Mouse (Mus musculus): ENCODE measurements around the gene Erv3. TPM values are rescaled to one million over a fixed set of nuclear protein-coding genes. Genes with fewer than 3 reads are reported as not detected.
"Not testable (repeated sequence)": the region's sequence is repeated elsewhere in the genome, so short reads cannot be mapped to it uniquely, and the experiment has no call there.

The Erv3 gene
- polyA plus RNA-seq, 1 experiment from 2014 or later, result not detected

GRCm38 (mm10) chr2:131840611-131841320 lies 18.8 kb downstream of the Erv3 start:
- Histone ChIP-seq H3K27ac (replicated peaks) (0 out of 2 replicates have a peak overlapping the region, but pooled peaks have one; percentile 16), H3K4me2 (peak overlapping the region; percentile 10; the same call in 1 of the 2 replicates), H3K9ac (no peak overlapping the region), H3K9me3 (peaks cover under 1% of the 10 kb centered on the region; the same call in 1 of the 2 replicates), H3K4me3 (no peak overlapping the region), H3K27me3 (replicated peaks) (no peaks in the 10 kb centered on the region), H3K4me1 (peaks cover 22% of the 10 kb centered on the region), H3K36me3 (no peaks in the 10 kb centered on the region)
- ATAC-seq (ENCODE audit: extremely low read depth, insufficient number of reproducible peaks, low FRiP score, low TSS enrichment), result no peak
- WGBS, result 36% methylated on average over 9 of the region's 9 CpGs

GRCm38 (mm10) chr2:131834296-131834695 lies 25.3 kb downstream of the Erv3 start:
- 0 out of 2 replicates have a peak, but pooled peaks cover 2% of the 10 kb centered on the region for H3K36me3 ChIP-seq
- no peak overlapping the region for H3K9ac ChIP-seq
- no peak for ATAC-seq (ENCODE audit: extremely low read depth, insufficient number of reproducible peaks, low FRiP score, low TSS enrichment)
- H3K4me3 ChIP-seq, result no peak overlapping the region
- 94% methylated on average over 1 of the region's 1 CpGs for WGBS
- no peaks in the 10 kb centered on the region for H3K27me3 ChIP-seq (replicated peaks)
- H3K9me3 ChIP-seq, result peaks cover 21% of the 10 kb centered on the region
- no peak overlapping the region for H3K27ac ChIP-seq (replicated peaks)
- H3K4me1 ChIP-seq, result no peaks in the 10 kb centered on the region
- no peak overlapping the region for H3K4me2 ChIP-seq

GRCm38 (mm10) chr2:131831861-131832260 lies 27.7 kb downstream of the Erv3 start:
- H3K4me3 ChIP-seq, result no peak overlapping the region
- WGBS, result 22% methylated on average over 2 of the region's 2 CpGs
- H3K27ac ChIP-seq (replicated peaks), result no peak overlapping the region
- H3K9me3 ChIP-seq, result peaks cover 21% of the 10 kb centered on the region
- H3K9ac ChIP-seq, result no peak overlapping the region
- no peak overlapping the region for H3K4me2 ChIP-seq
- no peaks in the 10 kb centered on the region for H3K27me3 ChIP-seq (replicated peaks)
- ATAC-seq (ENCODE audit: extremely low read depth, insufficient number of reproducible peaks, low FRiP score, low TSS enrichment), result no peak
- peaks cover 7% of the 10 kb centered on the region; the same call in 1 of the 2 replicates for H3K4me1 ChIP-seq
- H3K36me3 ChIP-seq, result 0 out of 2 replicates have a peak, but pooled peaks cover 2% of the 10 kb centered on the region

- H3K4me1 ChIP-seq, result peaks cover 16% of the 10 kb centered on the region
- not testable (repeated sequence) for ATAC-seq (ENCODE audit: extremely low read depth, insufficient number of reproducible peaks, low FRiP score, low TSS enrichment); H3K27me3 ChIP-seq (replicated peaks); H3K4me2 ChIP-seq; H3K9ac ChIP-seq; H3K36me3 ChIP-seq; H3K4me3 ChIP-seq; H3K27ac ChIP-seq (replicated peaks)
- H3K9me3 ChIP-seq, result peaks cover 21% of the 10 kb centered on the region
- 71% methylated on average over 4 of the region's 4 CpGs for whole genome bisulfite sequencing
Observed at GRCm38 (mm10) chr2:131830945-131831344, 28.6 kb downstream of the Erv3 start.

- H3K36me3 ChIP-seq, result 0 out of 2 replicates have a peak, but pooled peaks cover 1% of the 10 kb centered on the region
- H3K4me3 ChIP-seq, result peak overlapping the region; percentile 17
- H3K27ac ChIP-seq (replicated peaks), result no peak overlapping the region
- WGBS, result 42% methylated on average over 18 of the region's 18 CpGs
- peak overlapping the region; percentile 52 for H3K4me2 ChIP-seq
- peaks cover 5% of the 10 kb centered on the region; the same call in 1 of the 2 replicates for H3K9me3 ChIP-seq
- H3K27me3 ChIP-seq (replicated peaks), result no peaks in the 10 kb centered on the region
- H3K9ac ChIP-seq, result peak overlapping the region; percentile 28; the same call in 1 of the 2 replicates
- H3K4me1 ChIP-seq, result peaks cover 25% of the 10 kb centered on the region
- no peak for ATAC-seq (ENCODE audit: extremely low read depth, insufficient number of reproducible peaks, low FRiP score, low TSS enrichment)
Observed at GRCm38 (mm10) chr2:131827999-131828975, 31.3 kb downstream of the Erv3 start.

GRCm38 (mm10) chr2:131827026-131827687 lies 32.4 kb downstream of the Erv3 start:
- Histone ChIP-seq H3K4me2 (no peak overlapping the region), H3K27me3 (replicated peaks) (0 out of 2 replicates have a peak, but pooled peaks cover 3% of the 10 kb centered on the region), H3K4me1 (peaks cover 25% of the 10 kb centered on the region), H3K9ac (no peak overlapping the region), H3K9me3 (no peaks in the 10 kb centered on the region), H3K4me3 (no peak overlapping the region), H3K27ac (replicated peaks) (no peak overlapping the region), H3K36me3 (no peaks in the 10 kb centered on the region)
- no peak for ATAC-seq (ENCODE audit: extremely low read depth, insufficient number of reproducible peaks, low FRiP score, low TSS enrichment)
- WGBS, result 71% methylated on average over 4 of the region's 4 CpGs

- Histone ChIP-seq H3K36me3 (no peaks in the 10 kb centered on the region), H3K27me3 (replicated peaks) (0 out of 2 replicates have a peak, but pooled peaks cover 3% of the 10 kb centered on the region), H3K9ac (no peak overlapping the region), H3K4me3 (no peak overlapping the region), H3K4me2 (no peak overlapping the region), H3K4me1 (peaks cover 29% of the 10 kb centered on the region), H3K27ac (replicated peaks) (no peak overlapping the region), H3K9me3 (no peaks in the 10 kb centered on the region)
- no peak for ATAC-seq (ENCODE audit: extremely low read depth, insufficient number of reproducible peaks, low FRiP score, low TSS enrichment)
- WGBS, result 10% methylated on average over 2 of the region's 2 CpGs
Observed at GRCm38 (mm10) chr2:131825498-131825897, 34.0 kb downstream of the Erv3 start.

GRCm38 (mm10) chr2:131823931-131824330 lies 35.6 kb downstream of the Erv3 start:
- Histone ChIP-seq H3K4me3 (no peak overlapping the region), H3K27me3 (replicated peaks) (0 out of 2 replicates have a peak, but pooled peaks cover 3% of the 10 kb centered on the region), H3K9me3 (no peaks in the 10 kb centered on the region), H3K4me1 (peaks cover 32% of the 10 kb centered on the region), H3K27ac (replicated peaks) (no peak overlapping the region), H3K36me3 (no peaks in the 10 kb centered on the region), H3K4me2 (no peak overlapping the region), H3K9ac (no peak overlapping the region)
- 35% methylated on average over 2 of the region's 2 CpGs for WGBS
- no peak for ATAC-seq (ENCODE audit: extremely low read depth, insufficient number of reproducible peaks, low FRiP score, low TSS enrichment)

- H3K27me3 ChIP-seq (replicated peaks), result 0 out of 2 replicates have a peak, but pooled peaks cover 3% of the 10 kb centered on the region
- H3K9ac ChIP-seq, result no peak overlapping the region
- H3K27ac ChIP-seq (replicated peaks), result no peak overlapping the region
- H3K4me3 ChIP-seq, result no peak overlapping the region
- H3K4me2 ChIP-seq, result no peak overlapping the region
- no peaks in the 10 kb centered on the region for H3K36me3 ChIP-seq
- ATAC-seq (ENCODE audit: extremely low read depth, insufficient number of reproducible peaks, low FRiP score, low TSS enrichment), result no peak
- no peaks in the 10 kb centered on the region for H3K9me3 ChIP-seq
- 71% methylated on average over 3 of the region's 3 CpGs for WGBS
- peaks cover 25% of the 10 kb centered on the region for H3K4me1 ChIP-seq
Observed at GRCm38 (mm10) chr2:131822492-131822891, 37.1 kb downstream of the Erv3 start.

- Histone ChIP-seq H3K27ac (replicated peaks) (no peak overlapping the region), H3K9ac (no peak overlapping the region), H3K4me3 (no peak overlapping the region), H3K4me1 (peaks cover 23% of the 10 kb centered on the region), H3K36me3 (no peaks in the 10 kb centered on the region), H3K4me2 (no peak overlapping the region), H3K9me3 (no peaks in the 10 kb centered on the region), H3K27me3 (replicated peaks) (0 out of 2 replicates have a peak, but pooled peaks cover 3% of the 10 kb centered on the region)
- no peak for ATAC-seq (ENCODE audit: extremely low read depth, insufficient number of reproducible peaks, low FRiP score, low TSS enrichment)
- 53% methylated on average over 3 of the region's 3 CpGs for WGBS
Observed at GRCm38 (mm10) chr2:131821708-131821990, 37.9 kb downstream of the Erv3 start.

All from heart, embryonic 13.5 days (tissue).